Mouse (Mus musculus): ENCODE measurements at regions not wholly inside any gene's neighbourhood (a gene's known extent, or its start where the extent isn't known, plus 50 kb on each side); places are given as distances from the start of the nearest gene placed in this dataset.
A peak's percentile ranks its signal among the peaks of the same experiment; 100 is the strongest.
"Not testable (repeated sequence)": the region's sequence is repeated elsewhere in the genome, so short reads cannot be mapped to it uniquely, and the experiment has no call there.

GRCm38 (mm10) chr11:25042763-25043162 lies 964.9 kb downstream of the Bcl11a start:
- H3K27ac ChIP-seq (ENCODE audit: low read depth, low read length): no peak overlapping the region
- H3K27me3 ChIP-seq (ENCODE audit: control insufficient read depth, insufficient read depth, low read length): no peaks in the 10 kb centered on the region
- WGBS (ENCODE audit: insufficient replicate concordance): 81% methylated on average over 3 of the region's 3 CpGs
- no peak overlapping the region for H3K4me2 ChIP-seq
- no peaks in the 10 kb centered on the region for H3K4me1 ChIP-seq (ENCODE audit: control insufficient read depth, insufficient read depth, low read length)
- no peak for ATAC-seq (replicated peaks; ENCODE audit: insufficient number of reproducible peaks, low FRiP score, low TSS enrichment)
- H3K36me3 ChIP-seq (ENCODE audit: control insufficient read depth, insufficient read depth, low read length): no peaks in the 10 kb centered on the region
- H3K4me3 ChIP-seq (ENCODE audit: low read depth, low read length): no peak overlapping the region
- H3K9me3 ChIP-seq (replicated peaks; ENCODE audit: control insufficient read depth, low read length): no peaks in the 10 kb centered on the region
- no peak overlapping the region for H3K9ac ChIP-seq (ENCODE audit: low read depth, low read length)

GRCm38 (mm10) chr11:25045339-25045738 lies 967.5 kb downstream of the Bcl11a start:
- ATAC-seq (replicated peaks; ENCODE audit: insufficient number of reproducible peaks, low FRiP score, low TSS enrichment): no peak
- Histone ChIP-seq H3K4me2 (no peak overlapping the region), H3K9me3 (replicated peaks; ENCODE audit: control insufficient read depth, low read length) (no peaks in the 10 kb centered on the region), H3K36me3 (ENCODE audit: control insufficient read depth, insufficient read depth, low read length) (no peaks in the 10 kb centered on the region), H3K4me1 (ENCODE audit: control insufficient read depth, insufficient read depth, low read length) (no peaks in the 10 kb centered on the region), H3K9ac (ENCODE audit: low read depth, low read length) (no peak overlapping the region), H3K4me3 (ENCODE audit: low read depth, low read length) (no peak overlapping the region), H3K27ac (ENCODE audit: low read depth, low read length) (no peak overlapping the region), H3K27me3 (ENCODE audit: control insufficient read depth, insufficient read depth, low read length) (no peaks in the 10 kb centered on the region)
- 65% methylated on average over 3 of the region's 3 CpGs for WGBS (ENCODE audit: insufficient replicate concordance)

GRCm38 (mm10) chr11:25045977-25046376 lies 968.1 kb downstream of the Bcl11a start:
- no peaks in the 10 kb centered on the region for H3K36me3 ChIP-seq (ENCODE audit: control insufficient read depth, insufficient read depth, low read length)
- no peak overlapping the region for H3K4me3 ChIP-seq (ENCODE audit: low read depth, low read length)
- no peaks in the 10 kb centered on the region for H3K27me3 ChIP-seq (ENCODE audit: control insufficient read depth, insufficient read depth, low read length)
- no peak overlapping the region for H3K4me2 ChIP-seq
- ATAC-seq (replicated peaks; ENCODE audit: insufficient number of reproducible peaks, low FRiP score, low TSS enrichment): no peak
- no peaks in the 10 kb centered on the region for H3K9me3 ChIP-seq (replicated peaks; ENCODE audit: control insufficient read depth, low read length)
- H3K9ac ChIP-seq (ENCODE audit: low read depth, low read length): no peak overlapping the region
- no peak overlapping the region for H3K27ac ChIP-seq (ENCODE audit: low read depth, low read length)
- H3K4me1 ChIP-seq (ENCODE audit: control insufficient read depth, insufficient read depth, low read length): no peaks in the 10 kb centered on the region
- 73% methylated on average over 7 of the region's 7 CpGs for WGBS (ENCODE audit: insufficient replicate concordance)

DNA sequence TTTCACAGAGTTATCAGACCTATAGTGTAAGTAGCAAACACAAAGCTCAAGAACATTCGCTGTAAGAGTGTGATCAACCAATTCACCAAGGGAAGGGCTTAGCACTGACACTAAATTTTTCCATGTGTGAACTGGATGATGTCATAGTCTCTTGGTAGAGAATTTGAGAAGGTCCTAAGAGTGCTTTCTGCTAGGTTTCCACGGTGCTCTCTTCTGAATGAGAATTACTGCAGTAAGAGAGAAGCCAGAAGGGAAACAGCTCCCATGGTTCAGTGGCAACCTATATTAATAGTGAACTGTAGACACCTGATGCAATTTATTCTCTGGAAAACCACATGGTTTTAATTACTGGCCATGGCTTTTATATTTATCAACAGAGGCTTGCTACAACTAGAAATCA lies 977.8 kb downstream of the Bcl11a start:
- Histone ChIP-seq H3K27ac (ENCODE audit: low read depth, low read length) (no peak overlapping the region), H3K4me3 (ENCODE audit: low read depth, low read length) (no peak overlapping the region), H3K27me3 (ENCODE audit: control insufficient read depth, insufficient read depth, low read length) (no peaks in the 10 kb centered on the region), H3K4me2 (no peak overlapping the region), H3K36me3 (ENCODE audit: control insufficient read depth, insufficient read depth, low read length) (no peaks in the 10 kb centered on the region), H3K9ac (ENCODE audit: low read depth, low read length) (no peak overlapping the region), H3K4me1 (ENCODE audit: control insufficient read depth, insufficient read depth, low read length) (peaks cover 5% of the 10 kb centered on the region; the same call in 1 of the 2 replicates), H3K9me3 (replicated peaks; ENCODE audit: control insufficient read depth, low read length) (no peaks in the 10 kb centered on the region)
- 66% methylated on average over 2 of the region's 2 CpGs for WGBS (ENCODE audit: insufficient replicate concordance)
- no peak for ATAC-seq (replicated peaks; ENCODE audit: insufficient number of reproducible peaks, low FRiP score, low TSS enrichment)

DNA sequence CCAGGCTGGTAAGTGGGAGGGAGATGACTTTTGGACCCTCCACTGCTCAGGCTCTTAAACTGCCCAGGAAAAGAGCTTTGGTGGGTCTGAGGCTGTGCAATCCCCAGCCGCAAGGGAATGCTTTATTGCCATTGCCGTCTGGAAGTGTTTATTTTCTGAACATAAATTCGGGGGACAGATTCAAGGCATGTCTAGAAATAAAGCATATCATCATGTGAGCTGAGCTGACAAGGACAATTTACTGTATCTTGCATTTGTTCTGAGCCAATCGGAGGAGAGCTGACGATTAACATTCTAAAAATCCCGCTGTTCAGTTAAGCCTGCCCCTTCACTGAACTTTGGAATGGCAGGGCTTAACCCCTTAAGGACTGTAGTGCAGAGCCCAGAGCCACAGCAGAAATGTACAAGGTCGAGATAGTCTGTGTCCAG lies 979.3 kb downstream of the Bcl11a start:
- H3K4me1 ChIP-seq (ENCODE audit: control insufficient read depth, insufficient read depth, low read length): peaks cover 5% of the 10 kb centered on the region; the same call in 1 of the 2 replicates
- no peak overlapping the region for H3K27ac ChIP-seq (ENCODE audit: low read depth, low read length)
- no peaks in the 10 kb centered on the region for H3K27me3 ChIP-seq (ENCODE audit: control insufficient read depth, insufficient read depth, low read length)
- no peaks in the 10 kb centered on the region for H3K9me3 ChIP-seq (replicated peaks; ENCODE audit: control insufficient read depth, low read length)
- peak overlapping the region; percentile 52 for H3K4me2 ChIP-seq
- WGBS (ENCODE audit: insufficient replicate concordance): 9% methylated on average over 7 of the region's 7 CpGs
- H3K9ac ChIP-seq (ENCODE audit: low read depth, low read length): 0 out of 2 replicates have a peak overlapping the region, but pooled peaks have one; percentile 16
- ATAC-seq (replicated peaks; ENCODE audit: insufficient number of reproducible peaks, low FRiP score, low TSS enrichment): peak; percentile 72
- H3K4me3 ChIP-seq (ENCODE audit: low read depth, low read length): 0 out of 2 replicates have a peak overlapping the region, but pooled peaks have one; percentile 2
- no peaks in the 10 kb centered on the region for H3K36me3 ChIP-seq (ENCODE audit: control insufficient read depth, insufficient read depth, low read length)

GRCm38 (mm10) chr11:25057543-25057942 lies 979.7 kb downstream of the Bcl11a start:
- ATAC-seq (replicated peaks; ENCODE audit: insufficient number of reproducible peaks, low FRiP score, low TSS enrichment): no peak
- H3K27me3 ChIP-seq (ENCODE audit: control insufficient read depth, insufficient read depth, low read length): no peaks in the 10 kb centered on the region
- WGBS (ENCODE audit: insufficient replicate concordance): 17% methylated on average over 2 of the region's 2 CpGs
- H3K36me3 ChIP-seq (ENCODE audit: control insufficient read depth, insufficient read depth, low read length): no peaks in the 10 kb centered on the region
- H3K9me3 ChIP-seq (replicated peaks; ENCODE audit: control insufficient read depth, low read length): no peaks in the 10 kb centered on the region
- H3K4me1 ChIP-seq (ENCODE audit: control insufficient read depth, insufficient read depth, low read length): peaks cover 5% of the 10 kb centered on the region; the same call in 1 of the 2 replicates
- peak overlapping the region; percentile 52 for H3K4me2 ChIP-seq
- H3K4me3 ChIP-seq (ENCODE audit: low read depth, low read length): 0 out of 2 replicates have a peak overlapping the region, but pooled peaks have one; percentile 2
- H3K9ac ChIP-seq (ENCODE audit: low read depth, low read length): 0 out of 2 replicates have a peak overlapping the region, but pooled peaks have one; percentile 16
- no peak overlapping the region for H3K27ac ChIP-seq (ENCODE audit: low read depth, low read length)

DNA sequence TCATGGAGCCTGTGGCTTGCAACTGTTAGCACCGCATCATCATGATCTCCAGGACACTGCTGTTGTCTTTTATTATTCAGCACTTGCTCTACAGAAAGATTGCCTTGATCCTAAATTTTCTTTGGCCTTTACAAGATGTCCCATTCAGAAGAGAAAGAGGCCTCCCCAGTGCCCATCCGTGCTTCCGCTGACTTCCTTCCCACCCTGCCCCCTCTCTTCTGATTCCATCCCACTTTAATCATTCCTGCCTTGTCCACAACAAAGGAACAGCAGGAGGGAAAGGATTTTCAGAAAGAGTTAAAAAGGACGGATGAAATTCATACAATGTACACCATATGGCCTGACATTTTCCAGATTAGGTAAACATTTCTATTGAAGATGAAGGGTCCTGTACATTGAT lies 985.2 kb downstream of the Bcl11a start:
- ATAC-seq (replicated peaks; ENCODE audit: insufficient number of reproducible peaks, low FRiP score, low TSS enrichment): no peak
- no peak overlapping the region for H3K4me3 ChIP-seq (ENCODE audit: low read depth, low read length)
- no peaks in the 10 kb centered on the region for H3K27me3 ChIP-seq (ENCODE audit: control insufficient read depth, insufficient read depth, low read length)
- no peak overlapping the region for H3K27ac ChIP-seq (ENCODE audit: low read depth, low read length)
- H3K9me3 ChIP-seq (replicated peaks; ENCODE audit: control insufficient read depth, low read length): no peaks in the 10 kb centered on the region
- no peak overlapping the region for H3K9ac ChIP-seq (ENCODE audit: low read depth, low read length)
- no peak overlapping the region for H3K4me2 ChIP-seq
- H3K4me1 ChIP-seq (ENCODE audit: control insufficient read depth, insufficient read depth, low read length): no peaks in the 10 kb centered on the region
- no peaks in the 10 kb centered on the region for H3K36me3 ChIP-seq (ENCODE audit: control insufficient read depth, insufficient read depth, low read length)
- 55% methylated on average over 4 of the region's 4 CpGs for WGBS (ENCODE audit: insufficient replicate concordance)

- Histone ChIP-seq H3K9me3 (replicated peaks; ENCODE audit: control insufficient read depth, low read length) (no peaks in the 10 kb centered on the region), H3K27ac (ENCODE audit: low read depth, low read length) (no peak overlapping the region), H3K4me2 (no peak overlapping the region), H3K4me3 (ENCODE audit: low read depth, low read length) (no peak overlapping the region), H3K36me3 (ENCODE audit: control insufficient read depth, insufficient read depth, low read length) (no peaks in the 10 kb centered on the region), H3K9ac (ENCODE audit: low read depth, low read length) (no peak overlapping the region), H3K27me3 (ENCODE audit: control insufficient read depth, insufficient read depth, low read length) (no peaks in the 10 kb centered on the region), H3K4me1 (ENCODE audit: control insufficient read depth, insufficient read depth, low read length) (no peaks in the 10 kb centered on the region)
- ATAC-seq (replicated peaks; ENCODE audit: insufficient number of reproducible peaks, low FRiP score, low TSS enrichment): no peak
- WGBS (ENCODE audit: insufficient replicate concordance): 47% methylated on average over 2 of the region's 2 CpGs
Observed at GRCm38 (mm10) chr11:25063978-25064377, 986.1 kb downstream of the Bcl11a start.

DNA sequence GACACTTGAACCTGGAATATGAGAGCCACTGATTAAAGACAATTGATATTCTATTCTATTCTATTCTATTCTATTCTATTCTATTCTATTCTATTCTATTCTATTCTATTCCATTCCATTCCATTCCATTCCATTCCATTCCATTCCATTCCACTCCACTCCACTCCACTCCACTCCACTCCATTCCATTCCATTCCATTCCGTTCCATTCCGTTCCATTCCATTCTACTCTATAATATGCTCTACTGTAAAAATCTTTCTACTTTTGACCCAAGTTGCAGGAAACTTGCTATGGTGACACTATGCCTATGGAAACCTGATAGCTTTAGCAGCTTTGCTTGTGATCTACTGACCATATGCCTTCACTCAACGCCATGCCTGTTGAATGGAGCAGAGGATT lies 1022.1 kb downstream of the Bcl11a start:
- ATAC-seq (replicated peaks; ENCODE audit: insufficient number of reproducible peaks, low FRiP score, low TSS enrichment); H3K27me3 ChIP-seq (ENCODE audit: control insufficient read depth, insufficient read depth, low read length); H3K27ac ChIP-seq (ENCODE audit: low read depth, low read length); H3K4me1 ChIP-seq (ENCODE audit: control insufficient read depth, insufficient read depth, low read length); H3K9me3 ChIP-seq (replicated peaks; ENCODE audit: control insufficient read depth, low read length); H3K9ac ChIP-seq (ENCODE audit: low read depth, low read length); H3K4me3 ChIP-seq (ENCODE audit: low read depth, low read length); H3K4me2 ChIP-seq; H3K36me3 ChIP-seq (ENCODE audit: control insufficient read depth, insufficient read depth, low read length): not testable (repeated sequence)
- WGBS (ENCODE audit: insufficient replicate concordance): 86% methylated on average over 3 of the region's 3 CpGs
